39 mouse cellular contexts compared by ENCODE assay signal in genomic region chr6:136954192-136954591, GRCm38 (mm10). TPM values are rescaled to one million over a fixed set of nuclear protein-coding genes. Genes with fewer than 3 reads are reported as not detected.
"Had no signal": no experiment of that assay in that cellular context is flagged by ENCODE, and none has a peak within 500 bp of the region (broad histone marks: within the 10 kb centered on the region; RNA-seq: fewer than 3 reads in every experiment).

No protein-coding gene starts in this region.

- H3K4me1 ChIP-seq: heart, embryonic 15.5 days; hindbrain, embryonic 10.5 days; hindbrain, embryonic 12.5 days; hindbrain, embryonic 13.5 days; hindbrain, embryonic 15.5 days had no signal

- H3K27me3 ChIP-seq: heart, embryonic 12.5 days; heart, embryonic 13.5 days; heart, embryonic 15.5 days; hindbrain, embryonic 12.5 days; hindbrain, embryonic 13.5 days; hindbrain, embryonic 15.5 days; intestine, embryonic 15.5 days; kidney, embryonic 15.5 days had no signal

- H3K4me3 ChIP-seq: heart, embryonic 10.5 days; heart, embryonic 12.5 days; heart, embryonic 13.5 days; heart, embryonic 15.5 days; hindbrain, embryonic 10.5 days; hindbrain, embryonic 12.5 days; hindbrain, embryonic 13.5 days; hindbrain, embryonic 15.5 days; intestine, embryonic 15.5 days; kidney, embryonic 15.5 days; layer of hippocampus, adult 2 months had no signal

- DNase-seq: heart, postnatal 10 days; heart, postnatal 14 days; heart, postnatal 36 days; heart, postnatal 4 days; kidney, adult 11 months; kidney, adult 18-20 months; kidney, adult 2 months; kidney, adult 8-10 months; kidney, adult 9 months; kidney, postnatal 10 days; kidney, postnatal 14 days; kidney, postnatal 25 days; kidney, postnatal 36 days; kidney, postnatal 4 days; layer of hippocampus, adult 9-11 months; layer of hippocampus, postnatal 36 days had no signal

- H3K36me3 ChIP-seq: heart, embryonic 10.5 days; heart, embryonic 12.5 days; heart, embryonic 13.5 days; heart, embryonic 15.5 days; hindbrain, embryonic 10.5 days; hindbrain, embryonic 12.5 days; hindbrain, embryonic 13.5 days; hindbrain, embryonic 15.5 days; intestine, embryonic 15.5 days; kidney, embryonic 15.5 days had no signal

- ATAC-seq: hindbrain, embryonic 16.5 days; hindbrain, postnatal 0 days; inflammation-experienced regulatory T-cells, adult 6 months; intestine, embryonic 15.5 days; intestine, embryonic 16.5 days; intestine, postnatal 0 days had no signal

- H3K9me3 ChIP-seq: heart, embryonic 10.5 days; heart, embryonic 12.5 days; heart, embryonic 13.5 days; heart, embryonic 15.5 days; hindbrain, embryonic 10.5 days; hindbrain, embryonic 12.5 days; hindbrain, embryonic 13.5 days; hindbrain, embryonic 15.5 days; intestine, embryonic 15.5 days; kidney, embryonic 15.5 days had no signal

RNA-seq across cellular contexts. Expression of gene Pde6h, which starts 30.6 kb away (rescaled TPM):
- total RNA-seq: heart, postnatal 10 days; heart, postnatal 25 days; heart, postnatal 36 days; heart, postnatal 4 days; hematopoietic stem cell, adult 5-6 weeks; hindbrain, postnatal 0 days had no signal
- polyA plus RNA-seq: heart, embryonic 10.5 days; heart, embryonic 13.5 days; heart, embryonic 14.5 days; hindbrain, embryonic 10.5 days; hindbrain, embryonic 11.5 days; hindbrain, embryonic 12.5 days; hindbrain, embryonic 13.5 days; inflammation-experienced regulatory T-cells, adult 6 months; intestine, embryonic 14.5 days; intestine, embryonic 15.5 days had no signal

RNA-seq across cellular contexts. Expression of gene Erp27, which starts 32.2 kb away (rescaled TPM):
- total RNA-seq: heart, postnatal 10 days; heart, postnatal 25 days; heart, postnatal 36 days; hematopoietic stem cell, adult 5-6 weeks; hindbrain, postnatal 0 days; left cerebral cortex, adult 18-20 months had no signal
- polyA plus RNA-seq: hindbrain, embryonic 10.5 days; hindbrain, embryonic 12.5 days; hindbrain, embryonic 13.5 days; hindbrain, embryonic 14.5 days; hindbrain, embryonic 15.5 days; hindbrain, postnatal 0 days; kidney, adult 2 months had no signal
